In genomic region chr14:33378723-33379122, GRCm38 (mm10) we compare ENCODE assay signal across 23 mouse cellular contexts.
"Had no signal": no experiment of that assay in that cellular context is flagged by ENCODE, and none has a peak within 500 bp of the region (broad histone marks: within the 10 kb centered on the region; RNA-seq: fewer than 3 reads in every experiment).

No protein-coding gene starts in this region.

- H3K4me3 ChIP-seq: liver, embryonic 15.5 days; lung, embryonic 15.5 days; megakaryocyte, embryonic 14.5 days; midbrain, embryonic 10.5 days; midbrain, embryonic 13.5 days; midbrain, embryonic 15.5 days; myocyte; neural tube, embryonic 13.5 days; neural tube, embryonic 15.5 days had no signal

- H3K27me3 ChIP-seq: liver, embryonic 15.5 days; lung, embryonic 15.5 days; midbrain, embryonic 13.5 days; midbrain, embryonic 15.5 days; neural tube, embryonic 13.5 days; neural tube, embryonic 15.5 days had no signal

- H3K27ac ChIP-seq: liver, embryonic 15.5 days; lung, embryonic 15.5 days; macrophage; midbrain, embryonic 10.5 days; midbrain, embryonic 13.5 days; midbrain, embryonic 15.5 days; neural tube, embryonic 13.5 days; neural tube, embryonic 15.5 days had no signal

- H3K4me2 ChIP-seq: liver, embryonic 15.5 days; lung, embryonic 15.5 days; midbrain, embryonic 13.5 days; midbrain, embryonic 15.5 days; neural tube, embryonic 13.5 days; neural tube, embryonic 15.5 days had no signal

- H3K9me3 ChIP-seq: liver, embryonic 15.5 days; lung, embryonic 15.5 days; megakaryocyte, embryonic 14.5 days; midbrain, embryonic 10.5 days; midbrain, embryonic 13.5 days; midbrain, embryonic 15.5 days; neural tube, embryonic 13.5 days; neural tube, embryonic 15.5 days had no signal

- H3K9ac ChIP-seq: liver, embryonic 15.5 days; liver, postnatal 0 days; lung, embryonic 15.5 days; midbrain, embryonic 13.5 days; midbrain, embryonic 15.5 days; neural tube, embryonic 13.5 days; neural tube, embryonic 15.5 days had no signal

- DNase-seq: liver, postnatal 0 days; lung, adult 2 months; lung, postnatal 14 days; lung, postnatal 36 days; retina, postnatal 1 day; right cerebral cortex, adult 18-20 months; right cerebral cortex, postnatal 25 days; right cerebral cortex, postnatal 4 days; spleen, adult 18-20 months; thymus, adult 18-20 months; thymus, postnatal 14 days; thymus, postnatal 36 days had no signal

- H3K4me1 ChIP-seq: liver, embryonic 15.5 days; lung, embryonic 15.5 days; megakaryocyte, embryonic 14.5 days; midbrain, embryonic 10.5 days; midbrain, embryonic 13.5 days; midbrain, embryonic 15.5 days; neural tube, embryonic 13.5 days; neural tube, embryonic 15.5 days had no signal

- ATAC-seq: liver, postnatal 0 days; lung, postnatal 0 days; midbrain, embryonic 13.5 days; midbrain, embryonic 15.5 days had no signal
